Mouse (Mus musculus) heart, postnatal 0 days (tissue): ENCODE data around the gene 5430403G16Rik. TPM values are rescaled to one million over a fixed set of nuclear protein-coding genes. Genes with fewer than 3 reads are reported as not detected.
"Not testable (repeated sequence)": the region's sequence is repeated elsewhere in the genome, so short reads cannot be mapped to it uniquely, and the experiment has no call there.

Experiments used
- ATAC-seq: fragments of 200-750 bp; cut with Nextera tagmentation; 2 replicates; pipeline ENCODE4 v1.8.0; 2017; ENCODE audit warnings: low read depth, moderate number of reproducible peaks, moderate library complexity; ENCODE audit not compliant: insufficient read depth
- DNase-seq: peaks from one replicate; pipeline ENCODE4 v3.0.0-alpha.2; 2016; ENCODE audit warnings: low spot score
- H3K27ac ChIP-seq: fragments of 300-500 bp; sonication (generic); 2 replicates; pipeline ENCODE4 v1.5.1; 2014; ENCODE audit warnings: low read depth, mild to moderate bottlenecking
- H3K27me3 ChIP-seq: fragments of 300-500 bp; sonication (generic); 2 replicates; pipeline ENCODE4 v1.6.1; 2014; ENCODE audit warnings: low read length, mixed read lengths; ENCODE audit not compliant: control insufficient read depth, insufficient read depth
- H3K36me3 ChIP-seq: fragments of 300-500 bp; sonication (generic); replicated peaks from 2 replicates; pipeline ENCODE4 v1.6.1; 2014; ENCODE audit warnings: low read length, mixed read lengths; ENCODE audit not compliant: control insufficient read depth, insufficient read depth
- H3K4me1 ChIP-seq: fragments of 300-500 bp; sonication (generic); 2 replicates; pipeline ENCODE4 v1.6.1; 2014; ENCODE audit warnings: antibody characterized with exemption; ENCODE audit not compliant: control insufficient read depth, insufficient read depth
- H3K4me2 ChIP-seq: fragments of 300-500 bp; sonication (generic); 2 replicates; pipeline ENCODE4 v1.6.1; 2014; ENCODE audit warnings: low read depth, mild to moderate bottlenecking, low read length, moderate library complexity
- H3K4me3 ChIP-seq: fragments of 300-500 bp; sonication (generic); 2 replicates; pipeline ENCODE4 v1.5.1; 2014; ENCODE audit warnings: low read depth, low read length
- H3K9ac ChIP-seq: fragments of 300-500 bp; sonication (generic); replicated peaks from 2 replicates; pipeline ENCODE4 v1.6.1; 2014; ENCODE audit warnings: low read depth, low read length, mixed read lengths
- H3K9me3 ChIP-seq: fragments of 300-500 bp; sonication (generic); replicated peaks from 2 replicates; pipeline ENCODE4 v1.6.1; 2016; ENCODE audit warnings: low read length; ENCODE audit not compliant: control insufficient read depth
- CTCF ChIP-seq: IDR thresholded peaks from 2 replicates; pipeline ENCODE4 v1.5.1; 2016; ENCODE audit warnings: antibody characterized with exemption, control low read depth, low read depth
- EP300 ChIP-seq: IDR thresholded peaks from 2 replicates; pipeline ENCODE4 v1.6.1; 2016; ENCODE audit warnings: antibody characterized with exemption, low read depth
- WGBS: fragments of 180-500 bp; shearing (Covaris S2); extraction: QIAGEN DNeasy Blood & Tissue Kit; methylation state at CpG from one replicate; pipeline ENCODE4 v1.1.7; 2014; 5-methylcytosine and 5-hydroxymethylcytosine counted together
- polyA plus RNA-seq: library from polyadenylated mRNA; unstranded; fragments of >200 nt; fragmentation: Nextera tagmentation; extraction: Ambion mirVana; gene quantifications from 2 replicates; pipeline ENCODE4 v1.2.1, GENCODE M21; 2015
- total RNA-seq: library from RNA; depleted of rRNA; stranded (reverse); fragments of >200 nt; gene quantifications from 2 replicates; pipeline ENCODE4 v1.2.3, GENCODE M21; 2014; ENCODE audit warnings: low replicate concordance; rRNA removed

The 5430403G16Rik gene
- not detected in 2 replicates for total RNA-seq
- 0.27 and 0.45 TPM in 2 replicates for polyA plus RNA-seq

GRCm38 (mm10) chr5:109690537-109691201, at the start of gene 5430403G16Rik:
TSS of gene 5430403G16Rik (minus strand) at chr5:109691041.
- DNase-seq: peak; percentile 74
- Histone ChIP-seq H3K9ac (peak within 1 kb of the TSS; percentile 52; the same call in 1 of the 2 replicates), H3K27ac (peak within 1 kb of the TSS; percentile 67), H3K4me3 (peak within 1 kb of the TSS; percentile 63), H3K4me2 (peak within 1 kb of the TSS; percentile 87)
- ATAC-seq: peak; percentile 94
- not testable (repeated sequence) for H3K36me3 ChIP-seq, H3K4me1 ChIP-seq, H3K27me3 ChIP-seq, H3K9me3 ChIP-seq
- under 1% methylated on average over 24 of the region's 26 CpGs for WGBS

GRCm38 (mm10) chr5:109717341-109717740, 26.5 kb upstream of the 5430403G16Rik start:
- H3K36me3 ChIP-seq, H3K4me2 ChIP-seq, H3K27me3 ChIP-seq, H3K4me1 ChIP-seq, H3K9ac ChIP-seq, H3K27ac ChIP-seq, DNase-seq, H3K4me3 ChIP-seq, H3K9me3 ChIP-seq, ATAC-seq: not testable (repeated sequence)
- WGBS: 61% methylated on average over 3 of the region's 3 CpGs

- WGBS: 58% methylated on average over 5 of the region's 5 CpGs
- not testable (repeated sequence) for H3K4me1 ChIP-seq, H3K27ac ChIP-seq, H3K27me3 ChIP-seq, H3K36me3 ChIP-seq, ATAC-seq, DNase-seq, H3K9ac ChIP-seq, H3K9me3 ChIP-seq
- Histone ChIP-seq H3K4me3 (peak overlapping the region; percentile 63), H3K4me2 (peak overlapping the region; percentile 87)
These were observed 544 bp upstream of the 5430403G16Rik start for GRCm38 (mm10) chr5:109691205-109691965.

- no peaks in the 10 kb centered on the region for H3K36me3 ChIP-seq
- H3K4me3 ChIP-seq: no peak overlapping the region
- no peak overlapping the region for H3K4me2 ChIP-seq
- TF ChIP-seq EP300 (no peak), CTCF (no peak)
- no peak for ATAC-seq
- DNase-seq: no peak
- H3K27ac ChIP-seq: no peak overlapping the region
- H3K9ac ChIP-seq: no peak overlapping the region
- H3K4me1 ChIP-seq: no peaks in the 10 kb centered on the region
- H3K9me3 ChIP-seq: 0 out of 2 replicates have a peak, but pooled peaks cover 3% of the 10 kb centered on the region
- no peaks in the 10 kb centered on the region for H3K27me3 ChIP-seq
- 66% methylated on average over 4 of the region's 4 CpGs for WGBS
These were observed 7.9 kb downstream of the 5430403G16Rik start for GRCm38 (mm10) chr5:109682921-109683320.

Other genes starting within 250 kb of the 5430403G16Rik start
- gene Crlf2, start 132.0 kb downstream of the 5430403G16Rik start, total RNA-seq: 10.4 and 13.2 TPM in 2 replicates
- 10.6 and 11.5 TPM in 2 replicates for gene Crlf2, start 132.0 kb downstream of the 5430403G16Rik start, polyA plus RNA-seq
- gene 4930522L14Rik, start 60.8 kb upstream of the 5430403G16Rik start, total RNA-seq: 0.73 TPM in 1 of 2 replicates, not detected in the other
- gene 4930522L14Rik, start 60.8 kb upstream of the 5430403G16Rik start, polyA plus RNA-seq: 3.4 and 4.4 TPM in 2 replicates
- gene Gm15446, start 232.4 kb upstream of the 5430403G16Rik start, total RNA-seq: 0.08 and 1.6 TPM in 2 replicates
- gene Gm15446, start 232.4 kb upstream of the 5430403G16Rik start, polyA plus RNA-seq: 0.51 and 0.52 TPM in 2 replicates